Mouse (Mus musculus): Measurements from ENCODE around the gene Raver1. TPM values are rescaled to one million over a fixed set of nuclear protein-coding genes. Genes with fewer than 3 reads are reported as not detected.
A peak's percentile ranks its signal among the peaks of the same experiment; 100 is the strongest.

The Raver1 gene
- polyA plus RNA-seq, 1 experiment, result 63.4 TPM

DNA sequence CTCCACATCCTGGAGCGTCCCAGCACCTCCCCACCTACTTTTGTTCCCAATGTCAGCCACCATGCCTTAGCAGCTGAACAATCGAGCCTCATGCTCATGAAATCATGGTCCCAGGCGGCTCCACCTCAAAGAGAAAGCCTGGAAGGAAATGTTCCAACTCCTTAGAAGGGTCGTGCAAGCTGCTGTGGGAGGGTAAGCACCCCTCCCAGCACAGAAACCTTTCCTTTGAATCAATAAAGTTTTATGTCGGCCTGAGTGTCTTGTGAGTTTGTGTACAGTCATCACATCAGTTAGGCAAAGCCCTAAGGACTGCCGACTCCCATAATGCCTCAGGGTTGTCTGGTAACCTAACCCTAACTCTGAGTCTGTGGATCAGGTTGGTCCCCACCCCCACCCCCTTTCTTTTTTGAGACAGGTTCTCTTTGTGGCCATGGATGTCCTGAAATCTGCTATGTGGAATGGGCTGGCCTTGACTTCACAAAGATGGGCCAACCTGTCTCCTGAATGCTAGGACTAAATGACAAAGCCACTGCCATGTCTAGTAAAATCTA, 63.2 kb downstream of the Raver1 start:
- H3K4me3 ChIP-seq (replicated peaks; ENCODE audit: extremely low read depth, low read depth, low read length), result no peak overlapping the region
- TF ChIP-seq POLR2A (IDR thresholded peaks at IDR 0.05; ENCODE audit: borderline replicate concordance, extremely low read depth, low read depth, low read length) (no peak), CTCF (IDR thresholded peaks at IDR 0.05; ENCODE audit: insufficient read depth, low read length) (no peak)
- DNase-seq, result no peak
- H3K4me1 ChIP-seq (ENCODE audit: control insufficient read depth, insufficient read depth, low read length), result peaks cover 14% of the 10 kb centered on the region
- WGBS, result 57% methylated on average over 6 of the region's 6 CpGs

GRCm38 (mm10) chr9:21027774-21028290, 64.0 kb downstream of the Raver1 start:
- no peak for DNase-seq
- Histone ChIP-seq H3K4me3 (replicated peaks; ENCODE audit: extremely low read depth, low read depth, low read length) (no peak overlapping the region), H3K4me1 (ENCODE audit: control insufficient read depth, insufficient read depth, low read length) (peaks cover 12% of the 10 kb centered on the region)
- 61% methylated on average over 8 of the region's 8 CpGs for WGBS
- TF ChIP-seq CTCF (IDR thresholded peaks at IDR 0.05; ENCODE audit: insufficient read depth, low read length) (no peak), POLR2A (IDR thresholded peaks at IDR 0.05; ENCODE audit: borderline replicate concordance, extremely low read depth, low read depth, low read length) (no peak)

DNA sequence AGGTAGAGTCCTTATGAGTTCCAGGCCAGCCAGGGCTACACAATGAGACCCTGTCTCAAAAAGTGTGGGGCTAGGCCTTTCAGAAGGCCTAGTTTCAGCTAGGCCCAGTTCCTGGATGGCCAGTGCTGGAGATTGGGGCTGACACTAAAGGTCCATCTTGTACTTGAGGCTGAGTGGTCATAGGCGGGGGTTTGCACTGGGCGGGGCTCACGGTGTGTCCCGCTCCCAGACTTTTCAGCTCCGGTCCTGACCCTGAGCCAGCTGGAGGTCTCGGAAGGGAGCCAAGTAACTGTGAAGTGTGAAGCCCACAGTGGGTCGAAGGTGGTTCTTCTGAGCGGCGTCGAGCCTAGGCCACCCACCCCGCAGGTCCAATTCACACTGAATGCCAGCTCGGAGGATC, 65.0 kb downstream of the Raver1 start:
- Histone ChIP-seq H3K4me1 (ENCODE audit: control insufficient read depth, insufficient read depth, low read length) (peaks cover 8% of the 10 kb centered on the region), H3K4me3 (replicated peaks; ENCODE audit: extremely low read depth, low read depth, low read length) (peak overlapping the region; percentile 22)
- TF ChIP-seq POLR2A (IDR thresholded peaks at IDR 0.05; ENCODE audit: borderline replicate concordance, extremely low read depth, low read depth, low read length), result no peak
- TF ChIP-seq CTCF (IDR thresholded peaks at IDR 0.05; ENCODE audit: insufficient read depth, low read length), result no peak
- 59% methylated on average over 12 of the region's 12 CpGs for WGBS
- DNase-seq, result peak; percentile 51

- DNase-seq, result peak; percentile 77
- TF ChIP-seq CTCF (IDR thresholded peaks at IDR 0.05; ENCODE audit: insufficient read depth, low read length), result no peak
- TF ChIP-seq POLR2A (IDR thresholded peaks at IDR 0.05; ENCODE audit: borderline replicate concordance, extremely low read depth, low read depth, low read length), result peak; percentile 69; the same call in 1 of the 2 replicates
- peak overlapping the region; percentile 65 for H3K4me3 ChIP-seq (replicated peaks; ENCODE audit: extremely low read depth, low read depth, low read length)
- WGBS, result 54% methylated on average over 19 of the region's 19 CpGs
- H3K4me1 ChIP-seq (ENCODE audit: control insufficient read depth, insufficient read depth, low read length), result peaks cover 14% of the 10 kb centered on the region
Observed at GRCm38 (mm10) chr9:21025258-21025810, 66.5 kb downstream of the Raver1 start.

Other genes starting within 250 kb of the Raver1 start
- 95.9 and 105 TPM in 2 replicates for gene A230050P20Rik, start 223.4 kb downstream of the Raver1 start, polyA plus RNA-seq (2012; rRNA removed)
- gene Angptl6, start 212.3 kb downstream of the Raver1 start, polyA plus RNA-seq (2012; rRNA removed), result 2.8 and 3.5 TPM in 2 replicates
- 36.2 and 49.8 TPM in 2 replicates for gene Ppan, start 203.8 kb downstream of the Raver1 start, polyA plus RNA-seq (2012; rRNA removed)
- 88.4 and 93.6 TPM in 2 replicates for gene Eif3g, start 193.4 kb downstream of the Raver1 start, polyA plus RNA-seq (2012; rRNA removed)
- 20.5 and 22.8 TPM in 2 replicates for gene Dnmt1, start 132.1 kb downstream of the Raver1 start, polyA plus RNA-seq (2012; rRNA removed)
- 24.2 and 32.1 TPM in 2 replicates for gene S1pr2, start 115.2 kb downstream of the Raver1 start, polyA plus RNA-seq (2012; rRNA removed)
- 113 and 130 TPM in 2 replicates for gene Mrpl4, start 89.3 kb downstream of the Raver1 start, polyA plus RNA-seq (2012; rRNA removed)
- gene Icam1, start 76.0 kb downstream of the Raver1 start, polyA plus RNA-seq (2012; rRNA removed), result 332 and 372 TPM in 2 replicates
- 1.8 and 1.9 TPM in 2 replicates for gene Icam4, start 62.6 kb downstream of the Raver1 start, polyA plus RNA-seq (2012; rRNA removed)
- gene Icam5, start 59.9 kb downstream of the Raver1 start, polyA plus RNA-seq (2012; rRNA removed), result 0.69 and 0.77 TPM in 2 replicates
- not detected in 2 replicates for gene Zglp1, start 24.9 kb downstream of the Raver1 start, polyA plus RNA-seq (2012; rRNA removed)
- 0.17 and 0.37 TPM in 2 replicates for gene Gm49373, start 18.9 kb downstream of the Raver1 start, polyA plus RNA-seq (2012; rRNA removed)
- 43.1 and 46.7 TPM in 2 replicates for gene Fdx1l, start 18.4 kb downstream of the Raver1 start, polyA plus RNA-seq (2012; rRNA removed)
- 3.0 and 9.7 TPM in 2 replicates for gene Gm38431, start within 50 bp of the Raver1 start, polyA plus RNA-seq (2012; rRNA removed)
- gene Tyk2, start 39.2 kb upstream of the Raver1 start, polyA plus RNA-seq (2012; rRNA removed), result 33.7 and 34.3 TPM in 2 replicates
- 49.3 and 65.5 TPM in 2 replicates for gene Cdc37, start 58.0 kb upstream of the Raver1 start, polyA plus RNA-seq (2012; rRNA removed)
- gene Pde4a, start 73.7 kb upstream of the Raver1 start, polyA plus RNA-seq (2012; rRNA removed), result 13.1 and 13.8 TPM in 2 replicates
- gene Keap1, start 147.4 kb upstream of the Raver1 start, polyA plus RNA-seq (2012; rRNA removed), result 81.2 and 88.3 TPM in 2 replicates
- 9.7 and 11.3 TPM in 2 replicates for gene S1pr5, start 156.4 kb upstream of the Raver1 start, polyA plus RNA-seq (2012; rRNA removed)
- gene Atg4d, start 173.3 kb upstream of the Raver1 start, polyA plus RNA-seq (2012; rRNA removed), result 31.9 and 36.8 TPM in 2 replicates
- gene Kri1, start 196.0 kb upstream of the Raver1 start, polyA plus RNA-seq (2012; rRNA removed), result 16.9 and 21.5 TPM in 2 replicates
- gene Cdkn2d, start 199.4 kb upstream of the Raver1 start, polyA plus RNA-seq (2012; rRNA removed), result 33.5 and 34.7 TPM in 2 replicates
- gene Ap1m2, start 220.3 kb upstream of the Raver1 start, polyA plus RNA-seq (2012; rRNA removed), result 21.4 and 33.9 TPM in 2 replicates
- 192 and 271 TPM in 2 replicates for gene Slc44a2, start 228.7 kb upstream of the Raver1 start, polyA plus RNA-seq (2012; rRNA removed)

All from lung, adult 2 months (tissue).